Mouse (Mus musculus) stomach, postnatal 0 days (tissue): ENCODE results near the gene Tmem56.

Source experiments
- CTCF ChIP-seq: IDR thresholded peaks from 2 replicates; pipeline ENCODE4 v1.5.1; 2016; ENCODE audit warnings: antibody characterized with exemption, low read depth, mild to moderate bottlenecking, moderate library complexity
- EP300 ChIP-seq: optimal IDR thresholded peaks from 2 replicates; pipeline ENCODE3; 2016; ENCODE audit warnings: antibody characterized with exemption

- TF ChIP-seq CTCF, result no peak
- TF ChIP-seq EP300, result no peak
Observed at GRCm38 (mm10) chr3:121169092-121169942, 113.6 kb downstream of the Tmem56 start.
